Mouse (Mus musculus) cerebellum, adult 9-10 months (tissue): Measurements from ENCODE around the gene Clip1.

ENCODE experiments used
- DNase-seq: peaks from one replicate; pipeline ENCODE4 v3.0.0; 2022

Clip1 gene

DNA sequence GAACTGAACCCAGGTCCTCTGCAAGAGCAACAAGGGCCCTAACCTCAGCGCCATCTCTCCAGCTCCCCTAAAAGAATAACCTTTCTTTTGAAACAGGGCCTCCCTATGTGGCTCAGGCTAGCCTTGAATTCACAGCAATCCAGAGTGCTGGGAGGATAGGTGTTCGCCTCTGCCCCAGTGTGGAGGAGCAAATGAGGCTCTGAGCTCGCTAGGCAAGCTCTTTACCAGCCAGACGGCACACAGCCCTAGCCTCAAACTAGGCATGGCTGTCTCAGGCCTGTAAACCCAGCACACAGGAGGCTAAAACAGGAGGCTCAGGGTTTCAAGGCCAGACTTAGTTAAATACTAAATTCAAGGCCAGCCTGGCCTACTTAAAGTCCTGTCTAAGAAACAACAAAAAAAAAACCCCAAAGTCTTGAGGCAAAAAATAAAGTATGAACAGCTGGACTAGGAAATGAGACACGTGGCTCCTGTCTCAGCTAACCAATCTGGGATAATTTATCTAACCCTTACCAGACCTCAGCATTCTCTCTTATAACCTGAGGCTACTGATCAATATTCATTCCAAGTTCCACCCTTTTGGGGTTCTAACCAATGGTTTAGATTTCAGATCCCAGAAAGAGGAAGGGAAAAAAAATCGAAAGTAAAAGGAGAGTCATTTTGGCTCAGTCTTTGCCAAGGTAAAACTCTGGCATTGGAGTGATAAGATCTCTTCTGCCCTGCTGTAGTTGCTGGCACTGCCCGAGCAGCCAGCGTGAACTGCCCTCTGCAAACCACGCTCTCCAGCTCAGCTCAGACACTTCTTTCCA is 14.2 kb downstream of the Clip1 start:
- no peak for DNase-seq

- DNase-seq: no peak
Measured at GRCm38 (mm10) chr5:123667915-123668314, 16.5 kb downstream of the Clip1 start.

DNA sequence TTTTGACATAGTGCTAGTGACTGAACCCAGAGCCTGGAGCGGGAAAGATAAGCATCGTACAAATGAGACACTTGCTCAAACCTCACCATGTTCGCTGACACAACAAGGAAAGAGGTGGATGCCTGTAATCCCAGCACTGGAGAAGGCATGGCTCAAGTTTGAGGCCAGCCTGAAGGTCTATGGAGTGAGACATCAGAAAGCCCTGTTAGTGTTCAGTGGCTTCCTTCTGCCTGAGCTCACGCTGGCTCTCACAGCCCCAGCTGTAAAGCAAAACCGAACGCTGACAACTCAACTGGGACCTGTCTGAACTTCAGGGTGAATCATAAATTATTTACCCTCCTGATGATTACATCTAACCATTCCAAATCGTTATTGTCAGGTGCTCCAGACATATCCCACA is 18.5 kb downstream of the Clip1 start:
- DNase-seq: no peak

GRCm38 (mm10) chr5:123664329-123664728 is 20.1 kb downstream of the Clip1 start:
- no peak for DNase-seq

GRCm38 (mm10) chr5:123662059-123662458 is 22.4 kb downstream of the Clip1 start:
- DNase-seq: no peak

- no peak for DNase-seq
Measured at GRCm38 (mm10) chr5:123661602-123662001, 22.8 kb downstream of the Clip1 start.

- DNase-seq: no peak
Measured at GRCm38 (mm10) chr5:123657651-123658050, 26.8 kb downstream of the Clip1 start.

DNA sequence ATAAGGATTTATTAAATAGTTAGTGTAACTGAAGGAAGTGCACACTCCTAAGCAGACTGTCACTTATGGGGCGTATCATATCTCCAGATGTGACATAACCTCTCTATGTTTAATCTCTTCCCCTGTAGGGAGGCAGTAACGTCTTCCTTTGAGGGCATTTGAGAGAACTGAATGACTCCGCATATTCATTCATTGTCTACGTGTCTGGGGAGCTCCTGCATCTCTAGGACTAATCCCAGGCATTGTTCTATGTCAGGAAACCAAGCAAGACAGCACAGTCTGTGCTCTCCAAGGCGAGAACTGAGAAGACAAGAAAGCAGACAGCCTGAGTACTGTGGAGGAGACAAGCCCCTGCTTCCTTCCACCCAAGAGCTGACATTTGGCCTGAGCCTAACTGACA is 29.5 kb downstream of the Clip1 start:
- DNase-seq: no peak

GRCm38 (mm10) chr5:123653287-123653801 is 31.1 kb downstream of the Clip1 start:
- no peak for DNase-seq

- DNase-seq: no peak
Measured at GRCm38 (mm10) chr5:123650825-123651224, 33.6 kb downstream of the Clip1 start.

DNA sequence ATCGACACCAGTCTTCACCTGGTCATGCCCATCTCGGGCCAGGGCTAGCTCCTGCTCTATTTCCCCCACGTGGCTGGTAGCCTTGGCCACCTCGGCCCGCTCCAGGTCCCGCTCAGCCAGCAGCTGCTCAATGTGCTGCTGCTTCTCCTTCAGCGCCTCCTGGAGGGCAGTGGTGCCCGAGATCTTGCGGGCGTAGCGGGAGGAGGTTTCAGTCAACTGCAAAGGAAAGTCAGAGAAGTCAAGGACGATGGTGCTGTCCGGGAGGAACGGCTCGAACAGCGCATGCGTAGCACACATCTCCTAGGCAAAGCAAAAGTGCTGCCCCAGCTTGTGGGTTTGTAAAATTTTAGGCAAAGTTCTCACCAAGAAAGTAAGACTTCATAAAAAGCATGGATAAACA is 42.0 kb downstream of the Clip1 start:
- DNase-seq: no peak

- no peak for DNase-seq
Measured at GRCm38 (mm10) chr5:123641259-123641900, 43.0 kb downstream of the Clip1 start.

DNA sequence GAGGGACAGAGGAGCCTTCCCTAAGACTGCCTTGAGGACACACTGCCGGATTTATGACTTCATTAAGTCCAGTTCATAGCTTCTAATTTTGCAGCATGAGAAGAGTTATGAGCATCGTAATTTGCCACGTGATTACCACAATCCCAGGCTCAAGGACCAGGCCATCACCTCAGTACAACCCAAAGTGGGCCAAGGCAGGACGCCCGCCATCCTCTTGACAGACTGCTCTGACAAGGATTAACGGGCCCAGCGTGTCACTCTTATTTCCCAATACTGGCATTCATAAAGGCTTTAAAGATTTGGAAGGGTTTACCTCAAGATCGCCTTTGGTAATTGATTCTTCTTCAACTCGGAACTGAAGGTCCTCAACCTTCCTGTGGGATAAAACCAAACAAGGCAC is 44.2 kb downstream of the Clip1 start:
- no peak for DNase-seq

DNA sequence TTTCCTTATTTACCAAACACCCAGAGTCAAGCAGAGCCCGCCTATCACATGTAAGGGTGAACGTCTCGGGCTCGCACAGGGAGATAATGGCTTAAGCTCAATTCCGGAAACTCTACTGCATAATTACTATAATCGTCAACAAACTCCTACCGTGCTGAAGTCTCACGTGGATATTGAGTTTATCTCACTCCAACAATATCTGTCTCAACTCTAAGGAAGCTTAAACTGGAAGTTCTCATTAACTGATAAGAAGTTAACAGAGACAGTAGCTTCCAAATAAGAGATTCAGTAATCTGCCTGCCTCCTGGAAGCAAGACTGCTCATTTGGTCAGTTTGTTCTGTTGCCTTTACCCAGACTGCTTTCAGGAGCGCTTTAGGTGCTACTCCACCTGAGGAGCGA is 53.2 kb downstream of the Clip1 start:
- DNase-seq: no peak

- peak; percentile 76 for DNase-seq
Measured at GRCm38 (mm10) chr5:123626631-123627030, 57.8 kb downstream of the Clip1 start.

GRCm38 (mm10) chr5:123622421-123622820 is 62.0 kb downstream of the Clip1 start:
- peak; percentile 57 for DNase-seq

DNA sequence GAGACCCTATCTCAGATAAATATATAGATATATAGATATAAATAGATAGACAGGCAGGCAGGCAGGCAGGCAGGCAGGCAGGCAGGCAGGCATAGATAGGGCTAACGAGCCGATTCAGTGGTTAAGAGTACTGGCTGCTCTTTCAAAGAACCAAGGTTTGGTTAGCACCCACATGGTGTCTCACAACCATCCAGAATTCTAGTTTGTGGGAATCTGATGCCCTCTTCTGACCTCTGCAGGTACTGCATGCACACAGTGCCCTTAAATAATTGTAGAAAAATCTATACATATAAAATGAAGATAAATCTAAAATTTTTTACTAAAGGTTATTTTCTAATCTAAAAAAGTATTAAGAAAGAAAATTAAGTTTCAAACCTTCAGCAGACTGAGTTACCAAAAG is 65.9 kb downstream of the Clip1 start:
- DNase-seq: peak; percentile 41

DNA sequence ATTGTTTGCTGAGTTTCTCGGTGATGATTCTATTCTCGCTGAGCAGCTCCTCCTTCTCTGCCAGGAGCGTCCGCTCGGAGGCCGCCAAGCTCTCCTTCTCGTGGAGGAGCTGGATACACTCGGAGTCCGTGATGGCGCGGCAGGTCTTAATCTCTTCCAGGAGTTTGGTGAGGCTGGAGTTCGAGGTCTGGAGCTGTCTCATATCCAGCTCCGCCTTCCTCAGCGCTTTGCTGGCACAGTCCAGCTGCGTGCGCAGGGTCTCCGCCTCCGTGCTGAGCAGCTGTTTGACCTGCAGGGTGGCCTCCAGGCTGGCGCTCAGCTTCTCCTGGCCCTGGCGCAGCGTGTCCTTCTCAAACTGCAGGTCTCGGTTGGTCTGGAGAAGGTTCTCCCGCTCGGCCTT is 70.2 kb downstream of the Clip1 start:
- no peak for DNase-seq

DNA sequence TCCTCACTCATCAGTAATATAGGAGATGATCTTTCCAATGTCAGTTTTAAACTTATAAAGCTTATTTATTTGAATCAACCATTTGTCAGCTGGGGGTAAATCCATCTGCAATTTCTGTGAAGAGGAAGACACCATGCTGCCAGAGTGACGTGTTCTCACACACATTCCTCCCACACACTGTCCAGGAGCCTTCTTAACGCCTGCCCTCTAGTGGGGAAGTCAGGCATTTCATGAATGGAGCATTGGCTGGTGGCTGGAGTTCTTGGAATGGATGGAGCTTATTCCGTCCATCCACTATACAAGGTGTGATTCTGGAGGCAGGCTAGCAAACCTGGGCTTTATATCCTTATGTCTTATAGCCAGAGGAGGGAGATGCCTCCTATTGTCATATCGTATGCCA is 74.6 kb downstream of the Clip1 start:
- peak; percentile 84 for DNase-seq

DNA sequence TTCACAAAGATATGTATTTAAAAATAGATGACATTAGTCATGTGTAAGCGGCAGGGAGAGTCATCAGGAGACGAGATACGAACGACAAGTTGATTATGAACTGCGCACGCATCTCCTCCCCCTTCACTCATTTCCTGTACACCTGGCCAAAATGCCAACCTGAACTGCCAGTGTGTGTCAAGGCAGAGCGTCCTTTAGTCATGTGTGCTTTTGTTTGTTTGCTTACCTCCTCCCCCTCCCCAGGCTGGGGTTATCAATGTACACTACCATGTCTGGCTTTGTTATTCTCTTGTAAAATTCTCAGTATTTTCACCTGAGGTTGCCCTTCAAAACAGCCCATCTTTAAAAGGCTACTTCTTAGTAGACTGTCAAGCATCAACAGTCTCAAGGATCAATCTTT is 75.0 kb downstream of the Clip1 start:
- DNase-seq: no peak

GRCm38 (mm10) chr5:123607211-123607669 is 77.2 kb downstream of the Clip1 start:
- peak; percentile 34 for DNase-seq

- DNase-seq: no peak
Measured at GRCm38 (mm10) chr5:123603496-123603895, 80.9 kb downstream of the Clip1 start.

DNA sequence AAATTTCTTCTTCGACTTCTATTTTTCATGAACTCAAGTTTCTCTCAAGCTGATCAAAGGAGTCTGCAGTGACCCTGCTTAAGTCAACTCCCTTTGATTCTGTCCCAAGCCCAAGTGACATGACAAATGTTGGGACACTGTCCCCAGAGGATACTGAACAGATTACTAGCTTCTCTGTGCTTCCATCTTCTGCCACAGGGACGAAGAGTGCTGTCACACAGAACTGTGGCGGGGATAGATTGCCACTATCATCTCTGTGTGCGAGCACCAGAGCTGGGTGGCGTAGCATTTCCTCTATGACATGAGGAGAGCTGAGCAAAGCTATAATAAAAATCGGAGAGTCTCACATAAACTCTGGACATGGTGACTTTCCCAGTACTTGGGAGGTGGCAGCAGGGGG is 82.2 kb downstream of the Clip1 start:
- DNase-seq: no peak

DNA sequence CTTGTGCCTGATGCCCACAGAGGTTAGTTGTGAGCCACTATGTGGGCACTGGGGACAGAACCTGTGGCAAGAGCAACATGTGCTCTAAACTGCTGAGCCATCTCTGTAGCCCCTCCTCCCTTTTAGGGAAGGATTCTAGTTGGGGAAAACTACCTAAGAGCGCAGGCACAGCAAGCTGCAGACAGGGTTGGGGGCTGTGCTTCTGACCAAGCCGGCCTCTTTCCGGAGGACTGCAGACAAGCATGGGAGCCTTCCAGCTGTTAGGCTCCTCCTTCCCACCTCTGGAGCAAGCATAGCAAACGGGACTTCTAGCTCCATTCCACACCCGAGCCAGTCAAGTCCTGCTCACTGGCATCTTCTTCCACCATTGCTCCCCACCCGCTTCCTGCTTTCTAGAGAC is 85.1 kb downstream of the Clip1 start:
- DNase-seq: no peak
